Mouse (Mus musculus) C2C12 (cell line): ENCODE results near the gene Tssk6. TPM values are rescaled to one million over a fixed set of nuclear protein-coding genes. Genes with fewer than 3 reads are reported as not detected.
A peak's percentile ranks its signal among the peaks of the same experiment; 100 is the strongest.

ENCODE experiments used
- H3K27me3 ChIP-seq: one replicate; pipeline ENCODE4 v1.6.1; 2011; ENCODE audit not compliant: control insufficient read depth, insufficient read depth, insufficient read length
- H3K36me3 ChIP-seq: one replicate; pipeline ENCODE4 v1.6.1; 2011; ENCODE audit not compliant: control insufficient read depth, insufficient read depth
- H3K4me3 ChIP-seq: one replicate; pipeline ENCODE4 v1.5.1; 2011; ENCODE audit warnings: mild to moderate bottlenecking, control low read depth; ENCODE audit not compliant: poor library complexity, insufficient read depth, severe bottlenecking
- H3K79me2 ChIP-seq: one replicate; pipeline ENCODE4 v1.6.1; 2011; ENCODE audit not compliant: control insufficient read depth, insufficient read depth
- H3K79me3 ChIP-seq: one replicate; pipeline ENCODE4 v1.6.1; 2011; ENCODE audit warnings: low read depth, control low read depth
- H3ac ChIP-seq: one replicate; pipeline ENCODE3; 2011; ENCODE audit warnings: low read depth; ENCODE audit not compliant: control insufficient read depth, insufficient read length
- CEBPB ChIP-seq: IDR thresholded peaks from one replicate; pipeline ENCODE4 v1.6.1; 2011; ENCODE audit warnings: low read depth, mild to moderate bottlenecking, control low read depth, moderate library complexity
- CTCF ChIP-seq: IDR thresholded peaks from one replicate; pipeline ENCODE4 v1.5.1; 2011; ENCODE audit not compliant: control insufficient read depth, insufficient read depth, insufficient read length
- FOSL1 ChIP-seq: IDR thresholded peaks from one replicate; pipeline ENCODE4 v1.8.0; 2011; ENCODE audit warnings: mild to moderate bottlenecking, low read length; ENCODE audit not compliant: poor library complexity, insufficient read depth, severe bottlenecking
- MAX ChIP-seq: IDR thresholded peaks from one replicate; pipeline ENCODE4 v1.6.1; 2011; ENCODE audit warnings: mild to moderate bottlenecking, control low read depth
- MYOD1 ChIP-seq: IDR thresholded peaks from one replicate; pipeline ENCODE4 v1.6.1; 2011; ENCODE audit warnings: low read depth; ENCODE audit not compliant: control insufficient read depth, insufficient read length
- MYOG ChIP-seq: IDR thresholded peaks from one replicate; pipeline ENCODE4 v1.6.1; 2011; ENCODE audit not compliant: control insufficient read depth, insufficient read length; ENCODE audit errors: extremely low read depth
- USF1 ChIP-seq: IDR thresholded peaks from one replicate; pipeline ENCODE4 v1.6.1; 2011; ENCODE audit warnings: low read depth, mild to moderate bottlenecking, control low read depth, moderate library complexity
- long read RNA-seq, 2 experiments: library from polyadenylated mRNA; unstranded; transcript quantifications; one replicate each; pipeline ENCODE4 v2.0.0; 2019 to 2020
- polyA plus RNA-seq: library from polyadenylated mRNA; unstranded; fragments of >200 nt; fragmentation: generic; extraction: Trizol; gene quantifications from one replicate; pipeline ENCODE4 v1.2.1, GENCODE M21; 2012; ENCODE audit warnings: missing spikeins

The Tssk6 gene
- 0.57 TPM for polyA plus RNA-seq
- long read RNA-seq, experiment 1: 0 reads
- long read RNA-seq, experiment 2, partial matches to known transcripts: 0 of 1 reads
- long read RNA-seq, experiment 2, other reads (novel, unspliced or antisense): 0 of 1 reads

DNA sequence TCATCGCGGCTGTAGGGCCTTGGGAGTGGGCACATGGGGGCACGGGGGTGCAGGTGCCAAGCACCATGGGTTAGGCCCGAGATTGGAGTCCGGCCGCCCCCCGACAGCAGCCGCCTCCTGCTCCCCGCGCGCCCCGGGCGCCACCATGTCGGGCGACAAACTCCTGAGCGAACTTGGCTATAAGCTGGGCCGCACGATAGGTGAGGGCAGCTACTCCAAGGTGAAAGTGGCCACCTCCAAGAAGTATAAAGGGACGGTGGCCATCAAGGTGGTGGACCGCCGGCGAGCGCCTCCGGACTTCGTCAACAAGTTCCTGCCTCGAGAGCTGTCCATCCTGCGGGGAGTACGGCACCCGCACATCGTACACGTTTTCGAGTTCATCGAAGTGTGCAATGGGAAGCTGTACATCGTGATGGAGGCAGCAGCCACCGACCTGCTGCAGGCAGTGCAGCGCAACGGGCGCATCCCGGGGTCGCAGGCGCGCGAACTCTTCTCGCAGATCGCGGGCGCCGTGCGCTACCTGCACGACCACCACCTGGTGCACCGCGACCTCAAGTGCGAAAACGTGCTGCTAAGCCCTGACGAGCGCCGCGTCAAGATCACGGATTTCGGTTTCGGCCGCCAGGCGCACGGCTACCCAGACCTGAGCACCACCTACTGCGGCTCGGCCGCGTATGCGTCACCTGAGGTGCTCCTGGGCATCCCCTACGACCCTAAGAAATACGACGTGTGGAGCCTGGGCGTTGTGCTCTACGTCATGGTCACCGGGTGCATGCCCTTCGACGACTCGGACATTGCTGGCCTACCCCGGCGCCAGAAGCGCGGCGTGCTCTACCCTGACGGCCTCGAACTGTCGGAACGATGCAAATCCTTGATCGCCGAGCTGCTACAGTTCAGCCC is at the start of gene Tssk6, which contains the start of the genes Ndufa13 and Yjefn3:
Gene Tssk6, plus strand, starts transcription at position 22 of the 900 bp plus-strand sequence.
Gene Ndufa13, minus strand, starts transcription at position 396 of the 900 bp plus-strand sequence.
Gene Yjefn3, minus strand, starts transcription at position 550 of the 900 bp plus-strand sequence.
- Histone ChIP-seq H3K4me3 (peak within 1 kb of the TSS; percentile 68), H3K79me3 (peaks cover 26% of the 10 kb centered on the region), H3K27me3 (no peaks in the 10 kb centered on the region), H3ac (peak within 1 kb of the TSS; percentile 84), H3K36me3 (no peaks in the 10 kb centered on the region), H3K79me2 (peaks cover 40% of the 10 kb centered on the region)
- no peak for TF ChIP-seq CEBPB
- no peak for TF ChIP-seq USF1
- TF ChIP-seq MAX: no peak
- no peak for TF ChIP-seq CTCF
- no peak for TF ChIP-seq MYOD1
- TF ChIP-seq MYOG: no peak
- TF ChIP-seq FOSL1: no peak

DNA sequence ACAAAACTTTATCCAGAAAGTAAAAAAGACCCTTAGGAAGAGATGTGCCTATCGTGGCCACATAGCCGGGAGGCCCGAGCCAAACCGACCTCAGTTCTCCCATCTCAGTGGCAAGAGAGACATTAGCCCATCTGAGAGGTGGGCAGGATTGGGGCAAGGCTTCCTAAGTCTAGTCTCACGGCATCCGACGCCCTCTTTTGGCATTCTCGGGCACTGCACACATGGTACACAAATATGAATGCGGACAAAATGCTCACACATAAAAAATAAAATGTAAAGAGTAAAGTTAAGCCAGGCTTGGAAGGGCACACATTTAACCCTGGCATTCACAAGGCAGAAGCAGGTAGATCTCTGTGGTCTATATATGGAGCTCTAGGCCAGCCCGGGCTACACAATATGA is 48.1 kb upstream of the Tssk6 start:
- no peaks in the 10 kb centered on the region for H3K79me2 ChIP-seq
- TF ChIP-seq FOSL1 (no peak), MYOD1 (no peak), CTCF (no peak), MAX (no peak), USF1 (no peak), MYOG (no peak), CEBPB (no peak)
- H3K4me3 ChIP-seq: no peak overlapping the region
- H3K27me3 ChIP-seq: no peaks in the 10 kb centered on the region
- H3K36me3 ChIP-seq: no peaks in the 10 kb centered on the region
- no peaks in the 10 kb centered on the region for H3K79me3 ChIP-seq
- no peak overlapping the region for H3ac ChIP-seq

- no peak for TF ChIP-seq MAX
- TF ChIP-seq MYOG: no peak
- TF ChIP-seq CEBPB: no peak
- no peak for TF ChIP-seq USF1
- TF ChIP-seq FOSL1: no peak
- TF ChIP-seq MYOD1: no peak
- no peak for TF ChIP-seq CTCF
- Histone ChIP-seq H3ac (no peak overlapping the region), H3K79me3 (no peaks in the 10 kb centered on the region), H3K27me3 (no peaks in the 10 kb centered on the region), H3K79me2 (no peaks in the 10 kb centered on the region), H3K36me3 (no peaks in the 10 kb centered on the region), H3K4me3 (no peak overlapping the region)
These were observed 41.2 kb upstream of the Tssk6 start for GRCm38 (mm10) chr8:69860807-69861206.

DNA sequence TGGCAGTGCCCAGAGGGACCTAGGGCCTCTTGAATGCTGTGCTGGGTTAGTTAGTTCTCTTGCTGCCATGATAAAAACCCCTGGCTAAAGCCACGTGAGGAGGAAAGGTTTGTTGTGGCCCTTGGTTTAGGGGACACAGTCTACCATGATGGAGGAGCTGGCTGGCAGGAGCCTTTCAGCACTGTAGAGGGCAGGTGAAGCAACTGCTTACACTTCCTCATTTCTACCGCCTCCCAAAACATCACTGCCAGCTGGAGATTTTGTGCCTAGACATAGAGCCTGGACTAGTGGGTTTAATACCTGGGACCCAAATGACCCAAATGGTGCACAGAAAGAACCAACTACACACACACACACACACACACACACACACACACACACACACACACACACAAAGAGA is 40.7 kb upstream of the Tssk6 start:
- TF ChIP-seq CTCF (no peak), MYOD1 (no peak), CEBPB (no peak), MYOG (no peak), USF1 (no peak), MAX (no peak), FOSL1 (no peak)
- H3K36me3 ChIP-seq: no peaks in the 10 kb centered on the region
- H3K79me3 ChIP-seq: no peaks in the 10 kb centered on the region
- H3K4me3 ChIP-seq: no peak overlapping the region
- no peak overlapping the region for H3ac ChIP-seq
- H3K79me2 ChIP-seq: no peaks in the 10 kb centered on the region
- no peaks in the 10 kb centered on the region for H3K27me3 ChIP-seq

DNA sequence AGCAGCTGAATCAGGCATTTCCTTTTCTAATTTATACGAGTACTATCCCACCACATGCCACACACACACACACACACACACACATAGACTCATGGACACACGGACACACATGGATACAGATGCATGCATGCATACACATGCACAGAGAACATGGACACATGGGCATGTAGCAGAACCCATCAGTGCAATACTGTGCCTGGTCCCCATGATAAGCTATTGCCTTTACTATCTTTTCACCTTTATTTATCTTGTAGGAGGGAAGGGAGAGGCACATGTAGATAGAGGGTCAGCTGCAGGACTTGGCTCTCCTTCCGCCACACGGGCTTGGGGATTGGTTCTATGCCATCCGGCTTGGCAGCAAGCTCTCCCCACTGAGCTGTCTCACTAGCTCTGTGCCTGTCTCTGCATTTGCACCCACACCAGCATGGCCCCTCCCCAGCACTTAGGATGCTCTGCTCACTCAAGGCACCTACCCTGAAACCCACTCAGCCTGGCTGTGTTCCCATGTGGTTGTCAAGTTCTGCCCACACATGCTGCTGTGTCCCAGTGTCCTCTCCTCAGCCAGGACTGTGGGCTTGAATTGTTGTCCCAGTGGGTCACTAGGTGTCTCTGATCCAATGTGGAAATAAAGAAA is 38.5 kb upstream of the Tssk6 start:
- no peaks in the 10 kb centered on the region for H3K79me2 ChIP-seq
- H3ac ChIP-seq: no peak overlapping the region
- H3K27me3 ChIP-seq: no peaks in the 10 kb centered on the region
- TF ChIP-seq MYOD1 (no peak), CTCF (no peak), CEBPB (no peak), MYOG (no peak), MAX (no peak), FOSL1 (no peak), USF1 (no peak)
- H3K4me3 ChIP-seq: no peak overlapping the region
- H3K79me3 ChIP-seq: no peaks in the 10 kb centered on the region
- H3K36me3 ChIP-seq: no peaks in the 10 kb centered on the region
